In the genomic region with DNA sequence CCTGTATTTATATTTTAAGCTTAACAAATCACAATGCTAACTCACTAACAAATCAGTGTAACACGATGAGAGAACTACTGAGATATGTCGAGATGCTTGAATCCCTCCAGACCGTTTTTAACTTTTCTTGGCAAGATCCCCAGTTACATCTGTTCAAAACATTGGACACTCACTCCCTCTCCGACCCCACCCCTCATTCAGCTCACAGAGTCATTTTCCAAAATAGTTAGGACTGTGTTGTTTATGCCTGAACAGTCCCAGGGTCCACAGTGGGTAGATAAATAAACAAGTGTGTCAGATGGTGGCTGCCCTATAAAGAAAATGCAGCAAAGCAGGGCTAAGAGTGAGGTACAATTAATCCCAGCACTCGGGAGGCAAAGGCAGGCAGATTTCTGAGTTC, we compare ENCODE assay signal across 32 mouse cellular contexts. TPM values are rescaled to one million over a fixed set of nuclear protein-coding genes. Genes with fewer than 3 reads are reported as not detected.
DNase-seq lines count a peak whose midpoint lies in the region; ATAC-seq and TF ChIP-seq lines count a peak whose summit lies in the region.
"Had no signal": no experiment of that assay in that cellular context is flagged by ENCODE, and none has a peak within 500 bp of the region (broad histone marks: within the 10 kb centered on the region; RNA-seq: fewer than 3 reads in every experiment).

No protein-coding gene starts in this region.

- TF ChIP-seq CTCF in heart, adult 2 months (IDR thresholded peaks at IDR 0.05), result no peak
- TF ChIP-seq CTCF in lung, embryonic 14.5 days (IDR thresholded peaks at IDR 0.05; ENCODE audit: low read depth), result no peak

- no peaks in the 10 kb centered on the region; the same call in 1 of the 2 replicates for H3K4me1 ChIP-seq in heart, adult 2 months (ENCODE audit: control insufficient read depth, insufficient read depth, low read length)
- no peaks in the 10 kb centered on the region for H3K4me1 ChIP-seq in lung, embryonic 14.5 days (ENCODE audit: insufficient read depth)
- H3K4me1 ChIP-seq: embryonic facial prominence, embryonic 12.5 days; forebrain, embryonic 12.5 days; forebrain, embryonic 15.5 days; hindbrain, embryonic 12.5 days; hindbrain, embryonic 15.5 days had no signal

- H3K36me3 ChIP-seq in heart, adult 2 months (ENCODE audit: control insufficient read depth, insufficient read depth, low read length), result no peaks in the 10 kb centered on the region
- H3K36me3 ChIP-seq in lung, embryonic 14.5 days (ENCODE audit: insufficient read depth), result no peaks in the 10 kb centered on the region
- H3K36me3 ChIP-seq: embryonic facial prominence, embryonic 12.5 days; forebrain, embryonic 12.5 days; forebrain, embryonic 15.5 days; G1E; hindbrain, embryonic 12.5 days; hindbrain, embryonic 15.5 days had no signal

- H3K4me3 ChIP-seq in heart, adult 2 months, result no peak overlapping the region
- H3K4me3 ChIP-seq in lung, embryonic 14.5 days (ENCODE audit: low read depth, low read length), result no peak overlapping the region
- H3K4me3 ChIP-seq: embryonic facial prominence, embryonic 12.5 days; erythroblast, embryonic 14.5 days; forebrain, embryonic 12.5 days; forebrain, embryonic 15.5 days; hindbrain, embryonic 12.5 days; hindbrain, embryonic 15.5 days had no signal

- no peak overlapping the region for H3K4me2 ChIP-seq in lung, embryonic 14.5 days
- H3K4me2 ChIP-seq: embryonic facial prominence, embryonic 12.5 days; forebrain, embryonic 12.5 days; forebrain, embryonic 15.5 days; heart, embryonic 11.5 days; hindbrain, embryonic 12.5 days; hindbrain, embryonic 15.5 days had no signal

- no peak for TF ChIP-seq EP300 in heart, adult 2 months (IDR thresholded peaks at IDR 0.05; ENCODE audit: insufficient read depth, low read depth, low read length)

- H3K27ac ChIP-seq in heart, adult 2 months, result no peak overlapping the region
- no peak overlapping the region for H3K27ac ChIP-seq in lung, embryonic 14.5 days (ENCODE audit: low read depth)
- H3K27ac ChIP-seq: embryonic facial prominence, embryonic 12.5 days; forebrain, embryonic 12.5 days; forebrain, embryonic 15.5 days; hindbrain, embryonic 12.5 days; hindbrain, embryonic 15.5 days had no signal

- H3K9ac ChIP-seq in heart, adult 2 months (ENCODE audit: low read depth, low read length), result no peak overlapping the region
- H3K9ac ChIP-seq in lung, embryonic 14.5 days, result no peak overlapping the region
- H3K9ac ChIP-seq: embryonic facial prominence, embryonic 12.5 days; forebrain, embryonic 12.5 days; forebrain, embryonic 15.5 days; hindbrain, embryonic 12.5 days; hindbrain, embryonic 15.5 days had no signal

- H3K79me2 ChIP-seq in heart, adult 2 months (replicated peaks; ENCODE audit: control insufficient read depth, insufficient read depth, low read length), result no peaks in the 10 kb centered on the region

- H3K27me3 ChIP-seq in heart, adult 2 months (ENCODE audit: control insufficient read depth, insufficient read depth, low read length), result no peaks in the 10 kb centered on the region
- no peaks in the 10 kb centered on the region for H3K27me3 ChIP-seq in lung, embryonic 14.5 days (ENCODE audit: insufficient read depth, low read length)
- H3K27me3 ChIP-seq: CH12.LX; embryonic facial prominence, embryonic 12.5 days; forebrain, embryonic 12.5 days; forebrain, embryonic 15.5 days; hindbrain, embryonic 12.5 days; hindbrain, embryonic 15.5 days had no signal

- 34% methylated on average over 5 of the region's 5 CpGs for WGBS in heart, adult 2 months
- WGBS in lung, embryonic 14.5 days, result 30% methylated on average over 5 of the region's 5 CpGs

- TF ChIP-seq POLR2A in heart, adult 2 months (IDR thresholded peaks at IDR 0.05; ENCODE audit: insufficient read depth, low read depth, low read length), result no peak

- intact Hi-C loops in heart, adult 2 months (cut with DNase I), result no loop called here

- H3K9me3 ChIP-seq in lung, embryonic 14.5 days (ENCODE audit: low read depth, low read length), result no peaks in the 10 kb centered on the region
- H3K9me3 ChIP-seq: embryonic facial prominence, embryonic 12.5 days; forebrain, embryonic 12.5 days; forebrain, embryonic 15.5 days; G1E; hindbrain, embryonic 12.5 days; hindbrain, embryonic 15.5 days had no signal

- DNase-seq in gastrocnemius, adult 18-20 months (ENCODE audit: low spot score), result peak; percentile 16
- DNase-seq in gastrocnemius, adult 8-10 months (ENCODE audit: low spot score in 2 of 2), result no peak
- DNase-seq in heart, adult 18-20 months, result peak; percentile 13 to 33
- no peak for DNase-seq in heart, adult 2 months
- DNase-seq in lung, embryonic 14.5 days, result peak; percentile 82
- no peak for DNase-seq in lung, postnatal 4 days
- DNase-seq in NIH3T3 (ENCODE audit: low read depth), result peak; percentile 38
- no peak for DNase-seq in MN1 (ENCODE audit: low spot score)
- DNase-seq: adrenal gland, adult 8-10 months; adrenal gland, postnatal 36 days; B cell, adult 2 months; cerebellum, adult 18-20 months; cerebellum, adult 9-10 months; cerebellum, postnatal 14 days; gastrocnemius, postnatal 25 days had no signal

- ATAC-seq in lung, embryonic 14.5 days (ENCODE audit: insufficient read depth), result peak; percentile 65
- ATAC-seq: activated CD4-positive, CD25-positive, alpha-beta regulatory T cell, adult 4 months; forebrain, embryonic 15.5 days; intestine, postnatal 0 days had no signal

RNA-seq across cellular contexts. Expression of a gene that starts 18.5 kb away (rescaled TPM):
- total RNA-seq in gastrocnemius, adult 18-20 months (2021), result 1 to 10 TPM; 2.2 to 2.9 TPM
- 1 to 10 TPM in 3 of 4 experiments, under 1 TPM in 1; 0.94 to 2.3 (median 1.6) TPM for total RNA-seq in gastrocnemius, adult 8-10 months (2022)
- 1 to 10 TPM; 3.8 to 3.9 TPM for total RNA-seq in heart, adult 18-20 months (2021)
- total RNA-seq in heart, adult 2 months (2021), result 1 to 10 TPM; 3.4 TPM
- 5.6 and 7.9 TPM in 2 replicates for polyA plus RNA-seq in heart, adult 2 months (2012; rRNA removed)
- polyA plus RNA-seq in lung, embryonic 14.5 days (2014; fragmentation: Nextera tagmentation; extraction: Ambion mirVana), result 3.3 and 4.3 TPM in 2 replicates
- total RNA-seq: CH12.LX; granulocyte monocyte progenitor cell, adult 5-6 weeks; hematopoietic stem cell, adult 5-6 weeks had no signal
- polyA plus RNA-seq: activated CD4-positive, CD25-positive, alpha-beta regulatory T cell, adult 4 months; erythroblast, embryonic 14.5 days; G1E had no signal

RNA-seq across cellular contexts. Expression of a gene that starts 29.7 kb away (rescaled TPM):
- not detected for total RNA-seq in gastrocnemius, adult 18-20 months (2021)
- not detected for total RNA-seq in gastrocnemius, adult 8-10 months (2022)
- total RNA-seq in heart, adult 18-20 months (2021), result not detected
- total RNA-seq in heart, adult 2 months (2021), result not detected
- polyA plus RNA-seq in heart, adult 2 months (2012; rRNA removed), result not detected in 2 replicates
- not detected in 2 replicates for polyA plus RNA-seq in lung, embryonic 14.5 days (2014; fragmentation: Nextera tagmentation; extraction: Ambion mirVana)
- total RNA-seq: adrenal gland, adult 8-10 months; adrenal gland, postnatal 36 days; CH12.LX; G1E; gastrocnemius, postnatal 25 days; granulocyte monocyte progenitor cell, adult 5-6 weeks; heart, postnatal 25 days; hematopoietic stem cell, adult 5-6 weeks had no signal
- polyA plus RNA-seq: activated CD4-positive, CD25-positive, alpha-beta regulatory T cell, adult 4 months; embryonic facial prominence, embryonic 12.5 days; erythroblast, embryonic 14.5 days; forebrain, embryonic 12.5 days; forebrain, embryonic 15.5 days; G1E; heart, embryonic 11.5 days; heart, embryonic 14.5 days; heart, postnatal 0 days; hindbrain, embryonic 12.5 days; intestine, embryonic 14.5 days had no signal

Comparison
In these comparisons a context has a peak if more than half of its experiments do, and no peak if none do; other contexts are left out.
1. DNase-seq: peak in gastrocnemius, adult 18-20 months (single experiment), heart, adult 18-20 months (2 of 2), lung, embryonic 14.5 days (single experiment) and NIH3T3 (single experiment); none in gastrocnemius, adult 8-10 months (0 of 2), heart, adult 2 months (0 of 2), lung, postnatal 4 days (0 of 2) and MN1 (single experiment).